Mouse (Mus musculus) hindbrain, embryonic 15.5 days (tissue): Measurements from ENCODE around the gene Gcnt3. TPM values are rescaled to one million over a fixed set of nuclear protein-coding genes. Genes with fewer than 3 reads are reported as not detected.

Experiments used
- ATAC-seq: fragments of 200-750 bp; cut with Nextera tagmentation; 2 replicates; pipeline ENCODE4 v1.8.0; 2017; ENCODE audit warnings: low read depth, moderate number of reproducible peaks, moderate TSS enrichment; ENCODE audit not compliant: low FRiP score
- H3K27ac ChIP-seq: fragments of 300-500 bp; sonication (generic); replicated peaks from 2 replicates; pipeline ENCODE4 v1.5.1; 2015; ENCODE audit warnings: mild to moderate bottlenecking, inconsistent platforms
- H3K27me3 ChIP-seq: fragments of 300-500 bp; sonication (generic); 2 replicates; pipeline ENCODE4 v1.6.1; 2015; ENCODE audit warnings: control low read depth, inconsistent platforms
- H3K36me3 ChIP-seq: fragments of 300-500 bp; sonication (generic); 2 replicates; pipeline ENCODE4 v1.6.1; 2015; ENCODE audit warnings: control low read depth, inconsistent platforms
- H3K4me1 ChIP-seq: fragments of 300-500 bp; sonication (generic); replicated peaks from 2 replicates; pipeline ENCODE4 v1.6.1; 2015; ENCODE audit warnings: control low read depth, inconsistent platforms
- H3K4me2 ChIP-seq: fragments of 300-500 bp; sonication (generic); 2 replicates; pipeline ENCODE4 v1.6.1; 2015; ENCODE audit warnings: moderate library complexity, mild to moderate bottlenecking, inconsistent platforms
- H3K4me3 ChIP-seq: fragments of 300-500 bp; sonication (generic); 2 replicates; pipeline ENCODE4 v1.5.1; 2015; ENCODE audit warnings: mild to moderate bottlenecking, inconsistent platforms
- H3K9ac ChIP-seq: fragments of 300-500 bp; sonication (generic); 2 replicates; pipeline ENCODE4 v1.6.1; 2015; ENCODE audit warnings: inconsistent platforms
- H3K9me3 ChIP-seq: fragments of 300-500 bp; sonication (generic); 2 replicates; pipeline ENCODE4 v1.6.1; 2016; ENCODE audit warnings: control low read depth, inconsistent platforms
- WGBS: fragments of 180-500 bp; shearing (Covaris S2); methylation state at CpG from one replicate; pipeline ENCODE4 v1.1.7; 2015; 5-methylcytosine and 5-hydroxymethylcytosine counted together
- polyA plus RNA-seq: library from polyadenylated mRNA; unstranded; fragments of >200 nt; fragmentation: Nextera tagmentation; extraction: Ambion mirVana; gene quantifications from 2 replicates; pipeline ENCODE4 v1.2.1, GENCODE M21; 2015

Gcnt3 gene
- polyA plus RNA-seq, 1 experiment from 2014 or later = not detected

- Histone ChIP-seq H3K27ac (no peak overlapping the region), H3K4me3 (no peak overlapping the region), H3K36me3 (peaks cover 18% of the 10 kb centered on the region)
Measured at GRCm38 (mm10) chr9:69992841-69993277, 45.0 kb downstream of the Gcnt3 start.

GRCm38 (mm10) chr9:69990346-69990745 lies 47.5 kb downstream of the Gcnt3 start:
- peak overlapping the region; percentile 94 for H3K9ac ChIP-seq
- peak overlapping the region; percentile 64 for H3K4me2 ChIP-seq
- H3K36me3 ChIP-seq = no peaks in the 10 kb centered on the region
- 13% methylated on average over 5 of the region's 5 CpGs for WGBS
- peaks cover 30% of the 10 kb centered on the region for H3K4me1 ChIP-seq
- H3K27me3 ChIP-seq = no peaks in the 10 kb centered on the region
- ATAC-seq = no peak
- no peak overlapping the region for H3K27ac ChIP-seq
- peak overlapping the region; percentile 91 for H3K4me3 ChIP-seq
- H3K9me3 ChIP-seq = no peaks in the 10 kb centered on the region

More at GRCm38 (mm10) chr9:69992841-69993277, 45.0 kb downstream of the Gcnt3 start:
- H3K9ac ChIP-seq = no peak overlapping the region
- H3K9me3 ChIP-seq = no peaks in the 10 kb centered on the region
- ATAC-seq = no peak
- 82% methylated on average over 5 of the region's 5 CpGs for WGBS
- H3K27me3 ChIP-seq = no peaks in the 10 kb centered on the region
- peaks cover 30% of the 10 kb centered on the region for H3K4me1 ChIP-seq
- no peak overlapping the region for H3K4me2 ChIP-seq

- H3K9me3 ChIP-seq = no peaks in the 10 kb centered on the region
- H3K4me2 ChIP-seq = peak within 1 kb of the TSS; percentile 64
- H3K4me3 ChIP-seq = peak within 1 kb of the TSS; percentile 91
- no peaks in the 10 kb centered on the region for H3K36me3 ChIP-seq
- H3K27ac ChIP-seq = peak within 1 kb of the TSS; percentile 91
- under 1% methylated on average over 75 of the region's 76 CpGs for WGBS
- H3K4me1 ChIP-seq = peaks cover 30% of the 10 kb centered on the region
- peak within 1 kb of the TSS; percentile 94 for H3K9ac ChIP-seq
- ATAC-seq = peak; percentile 94
- no peaks in the 10 kb centered on the region for H3K27me3 ChIP-seq
Measured at GRCm38 (mm10) chr9:69989303-69990121, 48.4 kb downstream of the Gcnt3 start, which contains the start of gene Bnip2. Gene Bnip2 (plus strand): TSS chr9:69989466.

- Histone ChIP-seq H3K4me3 (peak overlapping the region; percentile 91), H3K9me3 (no peaks in the 10 kb centered on the region), H3K9ac (peak overlapping the region; percentile 94), H3K4me2 (peak overlapping the region; percentile 64), H3K36me3 (no peaks in the 10 kb centered on the region), H3K4me1 (peaks cover 30% of the 10 kb centered on the region), H3K27ac (peak overlapping the region; percentile 91), H3K27me3 (no peaks in the 10 kb centered on the region)
- no peak; the same call in 1 of the 2 replicates for ATAC-seq
- WGBS = 40% methylated on average over 16 of the region's 16 CpGs
Measured at GRCm38 (mm10) chr9:69988706-69989302, 49.1 kb downstream of the Gcnt3 start.

GRCm38 (mm10) chr9:69987579-69987978 lies 50.3 kb downstream of the Gcnt3 start:
- Histone ChIP-seq H3K9ac (no peak overlapping the region), H3K27ac (no peak overlapping the region), H3K36me3 (no peaks in the 10 kb centered on the region), H3K4me1 (peaks cover 27% of the 10 kb centered on the region), H3K27me3 (no peaks in the 10 kb centered on the region), H3K9me3 (no peaks in the 10 kb centered on the region), H3K4me2 (no peak overlapping the region), H3K4me3 (no peak overlapping the region)
- no peak for ATAC-seq
- 2% methylated on average over 3 of the region's 3 CpGs for WGBS

GRCm38 (mm10) chr9:69986571-69986970 lies 51.3 kb downstream of the Gcnt3 start:
- Histone ChIP-seq H3K9me3 (no peaks in the 10 kb centered on the region), H3K4me1 (peaks cover 18% of the 10 kb centered on the region), H3K9ac (no peak overlapping the region), H3K36me3 (no peaks in the 10 kb centered on the region), H3K4me3 (no peak overlapping the region), H3K27ac (no peak overlapping the region), H3K27me3 (no peaks in the 10 kb centered on the region), H3K4me2 (no peak overlapping the region)
- no peak for ATAC-seq
- WGBS = 85% methylated on average over 5 of the region's 5 CpGs

GRCm38 (mm10) chr9:69986063-69986462 lies 51.8 kb downstream of the Gcnt3 start:
- H3K27me3 ChIP-seq = no peaks in the 10 kb centered on the region
- ATAC-seq = no peak
- H3K9me3 ChIP-seq = no peaks in the 10 kb centered on the region
- no peaks in the 10 kb centered on the region for H3K36me3 ChIP-seq
- H3K4me2 ChIP-seq = no peak overlapping the region
- H3K4me1 ChIP-seq = peaks cover 13% of the 10 kb centered on the region
- no peak overlapping the region for H3K9ac ChIP-seq
- no peak overlapping the region for H3K27ac ChIP-seq
- H3K4me3 ChIP-seq = no peak overlapping the region
- 86% methylated on average over 10 of the region's 10 CpGs for WGBS

- H3K36me3 ChIP-seq = no peaks in the 10 kb centered on the region
- no peak overlapping the region for H3K27ac ChIP-seq
- peaks cover 7% of the 10 kb centered on the region for H3K4me1 ChIP-seq
- no peak overlapping the region for H3K4me3 ChIP-seq
- WGBS = 73% methylated on average over 1 of the region's 1 CpGs
- no peak for ATAC-seq
- no peak overlapping the region for H3K4me2 ChIP-seq
- no peaks in the 10 kb centered on the region for H3K27me3 ChIP-seq
- H3K9ac ChIP-seq = no peak overlapping the region
- no peaks in the 10 kb centered on the region for H3K9me3 ChIP-seq
Measured at GRCm38 (mm10) chr9:69985526-69985925, 52.4 kb downstream of the Gcnt3 start.

Other genes with a start within 250 kb of the Gcnt3 start
- 70.2 and 74.6 TPM in 2 replicates for gene Bnip2, start 48.6 kb downstream of the Gcnt3 start, polyA plus RNA-seq
- gene Gtf2a2, start 25.5 kb downstream of the Gcnt3 start, polyA plus RNA-seq = 190 and 192 TPM in 2 replicates
- gene Fam81a, start 104.5 kb upstream of the Gcnt3 start, polyA plus RNA-seq = 11.5 and 13.3 TPM in 2 replicates
- gene Myo1e, start 169.3 kb upstream of the Gcnt3 start, polyA plus RNA-seq = 9.0 and 9.1 TPM in 2 replicates